Comparison of ENCODE assay signal across 7 mouse cellular contexts in genomic region chr16:75779271-75779670, GRCm38 (mm10). TPM values are rescaled to one million over a fixed set of nuclear protein-coding genes. Genes with fewer than 3 reads are reported as not detected.
DNase-seq lines count a peak whose midpoint lies in the region; ATAC-seq and TF ChIP-seq lines count a peak whose summit lies in the region.

No protein-coding gene starts in this region.

- TF ChIP-seq CTCF in ES-Bruce4 (IDR thresholded peaks at IDR 0.05; ENCODE audit: low read depth, low read length), result peak; percentile 5
- peak; percentile 37 for TF ChIP-seq CTCF in bone marrow, adult 2 months (IDR thresholded peaks at IDR 0.05; ENCODE audit: control insufficient read depth, insufficient read depth, low read length)

- ATAC-seq in neural tube, embryonic 15.5 days (ENCODE audit: low FRiP score), result no peak

- no peak for TF ChIP-seq POLR2A in ES-Bruce4 (IDR thresholded peaks at IDR 0.05; ENCODE audit: insufficient read depth, low read length)
- TF ChIP-seq POLR2A in bone marrow, adult 2 months (IDR thresholded peaks at IDR 0.05; ENCODE audit: borderline replicate concordance, control insufficient read depth, low read depth, low read length), result no peak

- TF ChIP-seq EP300 in ES-Bruce4 (IDR thresholded peaks at IDR 0.05; ENCODE audit: insufficient read depth, low read depth, low read length), result no peak

- no peak overlapping the region for H3K4me3 ChIP-seq in ES-Bruce4 (ENCODE audit: low read depth, low read length)
- H3K4me3 ChIP-seq in bone marrow, adult 2 months (replicated peaks; ENCODE audit: control insufficient read depth, low read depth, low read length), result no peak overlapping the region
- H3K4me3 ChIP-seq in neural tube, embryonic 15.5 days (replicated peaks), result no peak overlapping the region

- no peaks in the 10 kb centered on the region for H3K4me1 ChIP-seq in ES-Bruce4 (ENCODE audit: control insufficient read depth, insufficient read depth, low read length)
- H3K4me1 ChIP-seq in bone marrow, adult 2 months (ENCODE audit: control insufficient read depth, insufficient read depth, low read length), result no peaks in the 10 kb centered on the region
- H3K4me1 ChIP-seq in neural tube, embryonic 15.5 days, result no peaks in the 10 kb centered on the region

- H3K4me2 ChIP-seq in neural tube, embryonic 15.5 days, result no peak overlapping the region

- H3K27me3 ChIP-seq in ES-Bruce4 (ENCODE audit: control insufficient read depth, insufficient read depth, low read length, poor library complexity, severe bottlenecking), result no peaks in the 10 kb centered on the region
- no peaks in the 10 kb centered on the region for H3K27me3 ChIP-seq in neural tube, embryonic 15.5 days (replicated peaks)

- DNase-seq in layer of hippocampus, adult 11-12 months (ENCODE audit: low spot score), result peak; percentile 32
- DNase-seq in layer of hippocampus, postnatal 36 days, result no peak
- DNase-seq in lung, postnatal 14 days, result peak; percentile 40
- DNase-seq in frontal cortex, postnatal 10 days (ENCODE audit: low spot score in 2 of 2), result no peak

- no peak overlapping the region for H3K9ac ChIP-seq in ES-Bruce4 (ENCODE audit: low read depth, poor library complexity, severe bottlenecking)
- H3K9ac ChIP-seq in neural tube, embryonic 15.5 days (replicated peaks), result no peak overlapping the region

- 12% methylated on average over 1 of the region's 1 CpGs for WGBS in bone marrow, adult 2 months
- WGBS in neural tube, embryonic 15.5 days, result 51% methylated on average over 1 of the region's 1 CpGs

- H3K36me3 ChIP-seq in ES-Bruce4 (ENCODE audit: control insufficient read depth, insufficient read depth, low read length, poor library complexity, severe bottlenecking), result no peaks in the 10 kb centered on the region
- H3K36me3 ChIP-seq in neural tube, embryonic 15.5 days, result no peaks in the 10 kb centered on the region

- H3K9me3 ChIP-seq in ES-Bruce4 (replicated peaks; ENCODE audit: control insufficient read depth, insufficient read depth, low read length, poor library complexity, severe bottlenecking), result no peaks in the 10 kb centered on the region
- no peaks in the 10 kb centered on the region for H3K9me3 ChIP-seq in neural tube, embryonic 15.5 days (replicated peaks)

- H3K27ac ChIP-seq in ES-Bruce4 (ENCODE audit: insufficient read depth, low read length), result no peak overlapping the region
- H3K27ac ChIP-seq in bone marrow, adult 2 months (ENCODE audit: control insufficient read depth, insufficient read depth, low read depth, low read length, poor library complexity), result no peak overlapping the region
- no peak overlapping the region for H3K27ac ChIP-seq in neural tube, embryonic 15.5 days (replicated peaks)

RNA-seq across cellular contexts. Expression of gene Hspa13, which starts 12.4 kb away (rescaled TPM):
- total RNA-seq in layer of hippocampus, postnatal 36 days (2021), result 10 to 100 TPM; 35.7 to 39.7 TPM
- 12.6 and 13.2 TPM in 2 replicates for polyA plus RNA-seq in ES-Bruce4 (2011; ENCODE audit: insufficient read depth, insufficient read length, low read depth, missing spikeins)
- 2.5 and 4.7 TPM in 2 replicates for polyA plus RNA-seq in bone marrow, adult 2 months (2011; ENCODE audit: insufficient read depth, insufficient read length, low replicate concordance, missing spikeins)
- 34.9 and 37.5 TPM in 2 replicates for polyA plus RNA-seq in neural tube, embryonic 15.5 days (2015; fragmentation: Nextera tagmentation; extraction: Ambion mirVana)

Comparison
In these comparisons a context has a peak if more than half of its experiments do, and no peak if none do; other contexts are left out.
1. DNase-seq: peak in layer of hippocampus, adult 11-12 months (single experiment) and lung, postnatal 14 days (single experiment); none in layer of hippocampus, postnatal 36 days (0 of 2) and frontal cortex, postnatal 10 days (0 of 2).